Mouse (Mus musculus) heart, postnatal 0 days (tissue): ENCODE data around the gene Yrdc.

Experiments used
- CTCF ChIP-seq: IDR thresholded peaks from 2 replicates; pipeline ENCODE4 v1.5.1; 2016; ENCODE audit warnings: antibody characterized with exemption, control low read depth, low read depth
- EP300 ChIP-seq: IDR thresholded peaks from 2 replicates; pipeline ENCODE4 v1.6.1; 2016; ENCODE audit warnings: antibody characterized with exemption, low read depth

DNA sequence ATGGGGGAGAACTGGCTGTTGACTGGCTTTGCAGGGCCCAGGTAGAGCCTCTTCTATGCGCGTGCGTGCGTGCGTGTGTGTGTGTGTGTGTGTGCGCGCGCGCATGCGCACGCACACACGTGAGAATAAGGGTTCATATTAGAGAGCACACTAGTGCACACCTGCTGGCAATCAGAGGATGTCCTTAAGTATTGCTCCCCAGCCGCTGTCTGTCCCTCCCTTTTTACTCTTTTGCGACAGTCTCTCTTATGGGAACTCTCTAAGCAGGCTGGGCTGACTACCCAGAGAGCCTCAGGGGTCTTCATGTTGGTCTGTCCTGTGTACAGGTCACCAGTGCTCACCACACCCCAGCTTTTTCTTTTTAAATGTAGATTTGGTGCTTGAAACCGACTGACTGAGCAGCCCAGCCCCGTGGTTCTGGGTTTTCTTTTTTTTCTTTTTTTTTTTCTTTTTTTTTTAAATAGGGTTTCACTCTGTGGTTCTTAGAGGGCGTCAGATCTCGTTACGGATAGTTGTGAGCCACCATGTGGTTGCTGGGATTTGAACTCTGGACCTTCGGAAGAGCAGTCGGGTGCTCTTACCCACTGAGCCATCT is 25.0 kb upstream of the Yrdc start:
- TF ChIP-seq CTCF (no peak), EP300 (no peak)
